ENCODE assay signal across 9 mouse cellular contexts in genomic region chr16:85898816-85899215, GRCm38 (mm10). TPM values are rescaled to one million over a fixed set of nuclear protein-coding genes. Genes with fewer than 3 reads are reported as not detected.
DNase-seq lines count a peak whose midpoint lies in the region; ATAC-seq and TF ChIP-seq lines count a peak whose summit lies in the region.
"Had no signal": no experiment of that assay in that cellular context is flagged by ENCODE, and none has a peak within 500 bp of the region (broad histone marks: within the 10 kb centered on the region; RNA-seq: fewer than 3 reads in every experiment).

No protein-coding gene starts in this region.

- no peak for TF ChIP-seq CTCF in lung, adult 2 months (IDR thresholded peaks at IDR 0.05; ENCODE audit: insufficient read depth, low read length)

- H3K27ac ChIP-seq in limb, embryonic 13.5 days, result peak overlapping the region; percentile 63
- H3K27ac ChIP-seq in stomach, embryonic 14.5 days (ENCODE audit: low read length), result no peak overlapping the region
- H3K27ac ChIP-seq: left cerebral cortex, adult 2 months had no signal

- DNase-seq in embryo, embryonic 10.5 days (ENCODE audit: low spot score), result peak; percentile 24
- no peak for DNase-seq in embryo, embryonic 10 days (ENCODE audit: low spot score)
- DNase-seq in lung, adult 2 months, result no peak
- no peak for DNase-seq in lung, postnatal 4 days
- DNase-seq in right cerebral cortex, postnatal 14 days, result no peak
- DNase-seq in cerebellum, postnatal 36 days, result no peak

- TF ChIP-seq POLR2A in lung, adult 2 months (IDR thresholded peaks at IDR 0.05; ENCODE audit: borderline replicate concordance, extremely low read depth, low read depth, low read length), result no peak

- peak overlapping the region; percentile 81 for H3K9ac ChIP-seq in limb, embryonic 13.5 days
- no peak overlapping the region for H3K9ac ChIP-seq in stomach, embryonic 14.5 days (replicated peaks; ENCODE audit: low read depth, low read length)

- peaks cover 19% of the 10 kb centered on the region for H3K27me3 ChIP-seq in limb, embryonic 13.5 days
- H3K27me3 ChIP-seq in stomach, embryonic 14.5 days (ENCODE audit: control insufficient read depth, insufficient read depth, low read length), result no peaks in the 10 kb centered on the region; the same call in 1 of the 2 replicates

- H3K4me3 ChIP-seq in lung, adult 2 months (replicated peaks; ENCODE audit: extremely low read depth, low read depth, low read length), result peak overlapping the region; percentile 31
- peak overlapping the region; percentile 59 for H3K4me3 ChIP-seq in limb, embryonic 13.5 days
- peak overlapping the region; percentile 58; the same call in 1 of the 2 replicates for H3K4me3 ChIP-seq in stomach, embryonic 14.5 days (ENCODE audit: low read depth, low read length)

- H3K4me1 ChIP-seq in lung, adult 2 months (ENCODE audit: control insufficient read depth, insufficient read depth, low read length), result no peaks in the 10 kb centered on the region; the same call in 1 of the 2 replicates
- H3K4me1 ChIP-seq in limb, embryonic 13.5 days, result peaks cover 53% of the 10 kb centered on the region
- H3K4me1 ChIP-seq in stomach, embryonic 14.5 days (ENCODE audit: control insufficient read depth, insufficient read depth, low read length), result peaks cover 5% of the 10 kb centered on the region; the same call in 1 of the 2 replicates

- H3K36me3 ChIP-seq in limb, embryonic 13.5 days, result 0 out of 2 replicates have a peak, but pooled peaks cover 10% of the 10 kb centered on the region
- H3K36me3 ChIP-seq in stomach, embryonic 14.5 days (ENCODE audit: control insufficient read depth, insufficient read depth, low read length), result no peaks in the 10 kb centered on the region

- H3K9me3 ChIP-seq in limb, embryonic 13.5 days, result no peaks in the 10 kb centered on the region
- H3K9me3 ChIP-seq in stomach, embryonic 14.5 days (ENCODE audit: control insufficient read depth, low read depth, low read length), result no peaks in the 10 kb centered on the region

- WGBS in lung, adult 2 months, result 69% methylated on average over 10 of the region's 10 CpGs
- WGBS in limb, embryonic 13.5 days, result 48% methylated on average over 10 of the region's 10 CpGs
- 71% methylated on average over 10 of the region's 10 CpGs for WGBS in stomach, embryonic 14.5 days

- peak overlapping the region; percentile 95 for H3K4me2 ChIP-seq in limb, embryonic 13.5 days (replicated peaks)
- H3K4me2 ChIP-seq in stomach, embryonic 14.5 days (replicated peaks; ENCODE audit: low read depth, low read length), result peak overlapping the region; percentile 91

- 0 out of 2 replicates have a peak, but pooled peaks have one; percentile 1 for ATAC-seq in limb, embryonic 13.5 days (ENCODE audit: low FRiP score, low read depth)
- no peak for ATAC-seq in stomach, embryonic 14.5 days (ENCODE audit: insufficient number of reproducible peaks, insufficient read depth, low FRiP score, low read depth)

RNA-seq across cellular contexts. Expression of gene Adamts5, which starts 2.8 kb away (rescaled TPM):
- 2.2 and 3.1 TPM in 2 replicates for polyA plus RNA-seq in lung, adult 2 months (2012; rRNA removed)
- polyA plus RNA-seq in limb, embryonic 13.5 days (2015; fragmentation: Nextera tagmentation; extraction: Ambion mirVana), result 8.8 and 9.5 TPM in 2 replicates
- polyA plus RNA-seq in stomach, embryonic 14.5 days (2014; fragmentation: Nextera tagmentation; extraction: Ambion mirVana), result 2.9 and 3.4 TPM in 2 replicates
